In the genomic region with DNA sequence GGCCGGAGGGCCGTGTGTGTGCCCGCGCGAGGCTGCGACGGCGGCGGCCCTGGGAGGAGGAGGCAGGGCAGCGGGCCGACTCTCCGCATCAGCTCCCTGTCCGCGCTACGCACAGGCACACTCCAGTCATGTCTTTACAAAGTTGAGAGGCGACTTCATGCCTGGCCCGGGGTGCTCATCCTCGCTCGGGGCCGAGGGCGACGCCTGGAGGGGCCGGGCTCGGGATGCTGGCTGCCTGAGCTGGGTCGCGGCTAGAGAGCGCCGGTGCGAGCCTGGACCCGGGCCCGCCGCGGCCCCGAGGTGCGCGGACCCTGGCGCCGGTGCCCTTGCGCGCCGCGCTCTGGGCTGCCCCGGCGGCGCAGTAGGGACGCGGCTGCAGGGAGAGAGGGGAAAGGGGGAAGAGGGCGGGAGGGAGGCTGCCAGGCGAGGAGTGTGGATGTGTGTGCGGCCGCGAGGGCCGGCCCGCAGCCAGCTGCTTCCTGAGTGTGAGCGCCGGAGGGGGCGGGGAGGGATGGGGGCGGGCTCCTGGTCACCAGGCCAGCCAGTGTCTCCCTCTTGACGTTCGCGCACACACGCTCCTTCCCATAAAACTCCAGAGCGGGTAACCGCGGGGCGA, we compare ENCODE assay signal across 9 mouse cellular contexts. TPM values are rescaled to one million over a fixed set of nuclear protein-coding genes. Genes with fewer than 3 reads are reported as not detected.
DNase-seq lines count a peak whose midpoint lies in the region; ATAC-seq and TF ChIP-seq lines count a peak whose summit lies in the region.
"Had no signal": no experiment of that assay in that cellular context is flagged by ENCODE, and none has a peak within 500 bp of the region (broad histone marks: within the 10 kb centered on the region; RNA-seq: fewer than 3 reads in every experiment).

A gene (minus strand): TSS at position 302 of the 616 bp plus-strand sequence.

- peak within 1 kb of the TSS; percentile 45 for H3K9ac ChIP-seq in stomach, embryonic 14.5 days (replicated peaks; ENCODE audit: low read depth, low read length)

- DNase-seq in cerebellum, postnatal 10 days: peak; percentile 54 to 71
- no peak for DNase-seq in cerebellum, adult 11 months
- DNase-seq in brain, embryonic 14.5 days (ENCODE audit: low read depth): peak; percentile 84
- DNase-seq in gastrocnemius, postnatal 25 days: peak; percentile 59
- DNase-seq in induced T-regulatory cell, adult 2 months (ENCODE audit: low read depth): peak; percentile 38
- DNase-seq in left cerebral cortex, postnatal 4 days: peak; percentile 73
- DNase-seq in mesoderm, embryonic 11.5 days (ENCODE audit: low read depth, low spot score): peak; percentile 80

- peak within 1 kb of the TSS; percentile 15; the same call in 1 of the 2 replicates for H3K27ac ChIP-seq in stomach, embryonic 14.5 days (ENCODE audit: low read length)

- WGBS in stomach, embryonic 14.5 days: under 1% methylated on average over 60 of the region's 66 CpGs

- H3K9me3 ChIP-seq in stomach, embryonic 14.5 days (ENCODE audit: control insufficient read depth, low read depth, low read length): no peaks in the 10 kb centered on the region
- H3K9me3 ChIP-seq: G1E had no signal

- TF ChIP-seq CTCF in brain, embryonic 14.5 days (IDR thresholded peaks at IDR 0.05; ENCODE audit: borderline replicate concordance, extremely low read depth, insufficient read depth, insufficient read length): no peak

- peaks cover 11% of the 10 kb centered on the region; the same call in 1 of the 2 replicates for H3K4me1 ChIP-seq in stomach, embryonic 14.5 days (ENCODE audit: control insufficient read depth, insufficient read depth, low read length)

- no peaks in the 10 kb centered on the region; the same call in 1 of the 2 replicates for H3K27me3 ChIP-seq in stomach, embryonic 14.5 days (ENCODE audit: control insufficient read depth, insufficient read depth, low read length)

- intact Hi-C loops in left cerebral cortex, postnatal 4 days (cut with DNase I): no loop called here

- H3K4me3 ChIP-seq in stomach, embryonic 14.5 days (ENCODE audit: low read depth, low read length): peak within 1 kb of the TSS; percentile 61

- peak within 1 kb of the TSS; percentile 99 for H3K4me2 ChIP-seq in stomach, embryonic 14.5 days (replicated peaks; ENCODE audit: low read depth, low read length)

- peak; percentile 87 for ATAC-seq in stomach, embryonic 14.5 days (ENCODE audit: insufficient number of reproducible peaks, insufficient read depth, low FRiP score, low read depth)

- H3K36me3 ChIP-seq in stomach, embryonic 14.5 days (ENCODE audit: control insufficient read depth, insufficient read depth, low read length): no peaks in the 10 kb centered on the region
- H3K36me3 ChIP-seq: G1E had no signal

- 0 out of 2 replicates have a peak, but pooled peaks have one; percentile 8 for TF ChIP-seq POLR2A in brain, embryonic 14.5 days (IDR thresholded peaks at IDR 0.05; ENCODE audit: borderline replicate concordance, extremely low read depth, insufficient read depth, insufficient read length, poor library complexity, severe bottlenecking)

RNA-seq across cellular contexts. Expression of the gene that starts here (rescaled TPM):
- 1.2 and 3.1 TPM in 2 replicates for polyA plus RNA-seq in brain, embryonic 14.5 days (2012; rRNA removed)
- 1 to 10 TPM in 1 of 2 experiments, under 1 TPM in 1; 0.82 to 1.0 TPM for total RNA-seq in gastrocnemius, postnatal 25 days (2021)
- total RNA-seq in left cerebral cortex, postnatal 4 days (2021): 10 to 100 TPM in 1 of 2 experiments, 1 to 10 TPM in 1; 6.6 to 10.8 TPM
- 1.8 and 2.3 TPM in 2 replicates for polyA plus RNA-seq in stomach, embryonic 14.5 days (2014; fragmentation: Nextera tagmentation; extraction: Ambion mirVana)
- polyA plus RNA-seq: G1E had no signal
